Mouse (Mus musculus): ENCODE measurements around the gene Rbm31y. TPM values are rescaled to one million over a fixed set of nuclear protein-coding genes. Genes with fewer than 3 reads are reported as not detected.
"Not testable (repeated sequence)": the region's sequence is repeated elsewhere in the genome, so short reads cannot be mapped to it uniquely, and the experiment has no call there.

Gene Rbm31y
- polyA plus RNA-seq (2015; fragmentation: Nextera tagmentation; extraction: Ambion mirVana): not detected in 2 replicates

- H3K27ac ChIP-seq; ATAC-seq (ENCODE audit: insufficient number of reproducible peaks, low FRiP score, low TSS enrichment, low read depth); H3K4me3 ChIP-seq; H3K9me3 ChIP-seq; H3K27me3 ChIP-seq; H3K9ac ChIP-seq; H3K36me3 ChIP-seq; H3K4me2 ChIP-seq; H3K4me1 ChIP-seq: not testable (repeated sequence)
- WGBS: no CpG with 5 or more reads among the region's 11 CpGs
These were observed at the start of gene Rbm31y for GRCm38 (mm10) chrY:17400461-17400860. Gene Rbm31y, plus strand, starts transcription at chrY:17400761.

Data from limb, embryonic 15.5 days (tissue).